Mouse (Mus musculus): ENCODE results near the gene Wdfy2.
A peak's percentile ranks its signal among the peaks of the same experiment; 100 is the strongest.

Wdfy2 gene

DNA sequence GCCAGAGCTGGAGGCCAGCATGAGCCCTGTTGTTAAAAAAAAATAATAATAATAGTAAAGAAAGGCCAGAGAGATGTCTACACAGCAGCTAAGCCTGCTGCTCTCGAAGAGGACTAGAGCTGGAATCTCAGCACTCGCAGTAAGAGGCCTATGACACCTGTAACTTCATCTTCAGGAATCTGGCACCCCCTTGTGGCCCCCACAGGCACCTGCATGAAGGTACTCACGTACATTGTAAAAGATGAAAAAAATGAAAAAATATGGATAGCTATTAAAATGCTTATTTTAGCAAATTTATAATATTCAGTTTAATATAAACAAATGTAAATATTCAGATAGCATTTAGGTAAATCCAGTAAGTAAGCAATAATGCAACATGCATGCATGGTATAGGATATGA is 102.0 kb downstream of the Wdfy2 start:
- no peak for DNase-seq

DNA sequence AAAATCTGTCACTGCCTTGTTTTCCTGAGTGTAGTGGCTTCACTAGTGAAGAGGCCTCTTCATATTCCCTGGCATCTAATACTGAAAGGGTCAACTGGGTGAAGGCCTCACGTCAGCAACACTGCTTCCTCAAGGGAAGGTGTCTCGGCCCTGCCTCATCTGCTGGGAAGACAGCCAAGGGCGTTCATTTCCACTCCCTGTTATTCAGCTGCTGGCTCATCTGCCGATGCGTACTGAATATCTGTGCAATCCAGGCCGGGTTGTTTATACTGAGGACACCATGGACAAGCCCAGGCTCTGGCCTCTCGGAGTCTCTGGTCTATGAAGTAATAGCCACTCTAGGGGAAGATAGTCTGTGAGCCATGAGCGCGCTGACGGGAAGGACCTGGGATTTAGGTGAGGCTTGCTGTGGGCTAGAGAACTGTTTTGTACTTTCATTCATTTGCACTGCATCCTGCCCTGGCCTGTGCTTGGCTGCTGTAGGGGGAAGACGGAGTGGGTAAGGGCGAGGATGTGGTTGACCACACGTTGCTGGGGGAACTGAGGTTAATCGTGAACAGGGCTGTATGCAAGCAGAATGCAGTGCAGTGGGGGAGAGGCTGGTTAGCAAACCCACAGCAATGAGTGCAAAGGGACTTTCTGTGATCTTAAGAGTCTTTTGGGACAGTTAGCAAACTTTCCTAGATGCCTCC is 103.1 kb downstream of the Wdfy2 start:
- no peak for DNase-seq

DNA sequence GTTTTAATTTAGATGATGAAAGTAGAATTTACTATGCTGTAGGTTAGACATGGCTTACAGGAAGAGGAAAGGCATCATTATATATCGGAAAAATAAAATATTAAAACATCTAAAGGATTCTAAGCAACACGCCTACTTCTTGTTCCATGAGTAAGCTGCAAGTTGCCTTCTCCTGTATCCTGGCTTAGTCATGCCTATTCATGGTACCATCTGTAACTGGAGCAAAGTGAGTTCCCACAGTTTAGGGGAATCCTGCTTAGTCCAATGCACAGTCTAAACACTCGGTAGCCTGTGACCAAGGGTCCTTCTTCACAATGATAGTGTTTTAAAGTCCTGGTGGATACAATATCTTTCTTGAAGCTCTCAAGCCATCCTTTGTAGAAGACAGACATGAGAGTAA is 109.3 kb downstream of the Wdfy2 start:
- no peak for DNase-seq

DNA sequence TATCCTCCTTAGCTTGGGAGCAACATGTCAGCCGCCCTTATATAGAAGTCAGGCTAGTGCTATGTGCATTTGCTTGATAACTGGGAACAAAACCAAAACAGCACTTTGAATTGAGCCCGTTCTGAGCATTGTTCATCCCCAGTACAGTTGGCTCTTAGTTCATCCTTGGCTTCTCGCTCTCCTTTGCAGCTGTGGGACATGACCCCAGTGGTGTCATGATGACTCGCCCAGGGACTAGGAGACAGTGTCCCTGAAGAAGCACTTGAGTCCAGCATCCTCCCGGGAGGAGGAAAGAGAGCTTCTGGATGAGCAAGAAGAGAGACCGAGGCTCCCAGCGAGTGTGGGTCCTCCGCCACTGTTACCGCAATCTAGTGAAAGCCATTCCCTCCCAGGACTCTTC is 118.6 kb downstream of the Wdfy2 start:
- DNase-seq: peak; percentile 17

DNA sequence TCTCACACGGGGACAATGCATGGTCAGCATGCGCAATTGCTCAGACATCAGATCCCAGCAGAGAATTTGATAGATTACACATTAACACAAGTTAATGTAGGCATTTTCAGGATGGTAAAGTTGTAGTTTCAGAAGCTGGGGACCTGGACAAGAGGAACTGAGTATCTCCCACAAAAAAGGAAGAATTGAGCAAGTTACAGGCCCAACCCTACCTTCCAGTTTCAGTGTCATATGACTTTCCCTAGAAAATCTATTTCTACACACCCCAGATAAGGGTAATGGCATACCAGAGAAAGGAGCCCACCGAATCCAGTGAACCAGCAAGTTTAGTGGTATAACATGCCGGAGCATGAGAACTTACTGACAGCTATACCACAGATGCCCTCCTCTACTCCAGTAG is 126.2 kb downstream of the Wdfy2 start:
- DNase-seq: no peak

DNA sequence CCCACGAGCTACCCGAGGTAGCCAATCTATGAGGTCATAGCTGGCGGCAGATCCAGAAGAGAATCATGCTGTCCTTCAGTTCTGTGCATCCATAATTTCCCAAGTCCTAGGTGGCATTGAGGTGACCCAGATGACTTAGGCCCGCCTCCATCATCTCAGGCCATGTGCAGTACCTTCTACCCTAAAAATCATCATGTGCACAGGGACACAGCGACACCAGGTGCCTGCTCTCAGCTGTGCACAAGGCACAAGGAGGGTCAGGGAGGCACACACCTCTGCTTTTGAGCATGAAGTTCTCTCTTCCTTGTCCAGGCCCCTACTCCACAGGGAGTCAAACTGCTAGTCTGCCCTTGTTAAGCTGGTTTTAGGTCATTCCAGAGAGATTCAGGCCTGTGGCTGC is 127.9 kb downstream of the Wdfy2 start:
- DNase-seq: no peak

DNA sequence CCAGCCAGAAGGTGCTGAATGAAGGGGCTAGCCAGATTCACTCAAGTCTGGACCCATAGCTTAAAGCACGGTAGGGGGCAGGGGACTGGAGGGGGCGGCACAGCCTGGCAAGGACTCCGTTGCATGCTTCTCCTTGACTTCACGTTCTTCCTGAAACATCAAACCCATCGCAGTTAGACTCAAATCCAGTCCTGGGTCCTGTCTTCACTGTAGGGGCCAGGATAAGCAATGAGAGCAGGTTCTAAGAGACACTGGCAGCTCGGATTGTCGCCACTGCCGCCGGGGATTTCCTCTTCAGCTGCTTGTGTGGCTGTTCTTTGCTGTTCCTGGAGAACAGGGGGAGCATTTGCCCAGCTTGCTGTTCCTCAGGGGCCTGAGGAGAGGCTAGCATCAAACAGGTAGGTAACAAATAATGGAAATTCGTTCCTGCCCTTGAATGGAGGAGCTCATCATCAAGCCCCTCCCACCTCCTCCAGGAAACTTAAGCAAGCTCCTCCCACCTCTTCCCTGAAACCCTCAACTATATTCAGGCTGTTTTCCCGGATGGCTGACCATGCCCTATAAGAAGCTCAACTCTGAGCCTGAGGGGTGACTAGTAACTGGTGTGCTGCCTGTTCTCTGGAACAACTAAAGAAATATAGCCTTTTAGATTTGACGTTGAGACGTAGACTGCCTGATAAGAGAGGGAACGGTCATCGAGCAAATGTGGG is 128.5 kb downstream of the Wdfy2 start:
- no peak for DNase-seq

DNA sequence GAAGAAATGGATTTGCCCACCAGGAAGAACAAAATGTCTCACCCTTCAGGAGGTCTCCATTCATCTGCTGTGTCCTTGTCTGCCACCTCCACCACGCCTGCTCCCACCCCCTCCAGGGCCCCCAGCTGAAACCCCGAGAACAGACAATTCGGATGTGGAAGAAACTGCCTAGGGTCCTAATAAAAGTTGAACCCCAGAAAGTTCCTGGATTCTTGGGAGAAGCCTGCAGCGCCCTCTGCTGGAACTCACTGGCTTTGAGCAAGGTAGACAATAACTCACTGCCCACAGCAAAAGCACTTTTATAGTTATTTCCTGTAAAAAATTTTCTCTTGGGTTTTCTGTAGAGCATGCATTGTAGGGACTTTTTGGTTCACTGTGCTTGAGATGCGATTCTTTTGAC is 137.6 kb downstream of the Wdfy2 start:
- DNase-seq: peak; percentile 28

DNA sequence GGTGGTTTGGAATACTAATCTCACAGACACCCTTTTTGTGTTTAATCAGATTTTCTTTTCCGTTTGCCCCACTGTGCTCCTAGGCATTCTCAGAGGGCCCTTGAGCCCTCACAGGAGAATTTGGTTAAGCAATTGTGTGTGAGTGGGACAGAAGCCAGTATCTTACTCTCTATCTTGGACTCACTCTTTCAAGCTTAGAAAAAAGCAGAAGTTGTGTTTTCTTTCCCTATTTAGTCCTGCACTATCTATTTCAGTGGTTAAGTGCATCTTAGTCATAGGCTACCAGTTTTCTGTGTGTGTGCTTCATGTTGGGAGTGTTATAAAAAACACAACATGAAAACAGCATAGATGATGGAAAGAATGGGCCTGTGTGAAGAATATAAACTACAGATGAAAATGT is 142.3 kb downstream of the Wdfy2 start:
- DNase-seq: no peak

DNA sequence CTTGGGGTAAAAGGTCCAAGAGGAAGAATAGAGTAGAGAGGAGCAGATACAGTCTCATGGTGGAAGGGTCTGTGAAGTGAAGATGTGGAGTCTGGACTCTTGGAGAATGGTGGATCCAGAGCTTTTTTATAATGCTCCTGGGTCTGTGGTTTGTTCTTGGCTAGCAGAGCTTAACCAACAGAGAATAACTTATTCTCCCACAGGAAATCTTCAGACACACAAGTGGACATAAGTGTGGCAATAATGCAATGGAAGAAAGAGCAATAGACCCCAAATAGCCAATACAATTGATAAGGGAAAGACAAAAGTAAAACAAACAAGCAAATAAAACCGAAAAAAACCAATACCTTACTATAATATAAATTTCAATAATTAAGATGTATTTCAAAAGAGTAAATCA is 146.9 kb downstream of the Wdfy2 start, which contains the start of gene Defb48:
Gene Defb48 (minus strand): TSS at position 101 of the 400 bp plus-strand sequence.
- DNase-seq: no peak

DNA sequence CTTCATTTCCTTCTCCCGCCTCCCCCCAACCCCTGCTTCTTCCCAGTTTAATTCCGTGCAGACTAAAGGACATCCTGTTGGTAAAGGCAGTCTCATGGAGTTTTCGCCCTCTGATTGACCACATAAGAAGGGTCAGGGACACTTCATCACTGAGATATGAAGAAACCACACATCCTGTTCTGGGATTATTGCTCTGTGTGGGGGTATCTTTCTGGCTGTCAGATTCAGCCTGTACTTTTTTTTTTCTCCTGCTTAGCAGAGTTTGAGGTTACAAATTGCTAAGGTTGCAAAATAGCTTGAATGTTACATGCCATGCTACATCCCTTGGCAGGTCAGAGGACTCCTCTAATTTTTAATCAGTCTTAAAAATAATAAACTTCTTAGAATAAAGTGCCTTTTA is 153.8 kb downstream of the Wdfy2 start:
- DNase-seq: no peak

DNA sequence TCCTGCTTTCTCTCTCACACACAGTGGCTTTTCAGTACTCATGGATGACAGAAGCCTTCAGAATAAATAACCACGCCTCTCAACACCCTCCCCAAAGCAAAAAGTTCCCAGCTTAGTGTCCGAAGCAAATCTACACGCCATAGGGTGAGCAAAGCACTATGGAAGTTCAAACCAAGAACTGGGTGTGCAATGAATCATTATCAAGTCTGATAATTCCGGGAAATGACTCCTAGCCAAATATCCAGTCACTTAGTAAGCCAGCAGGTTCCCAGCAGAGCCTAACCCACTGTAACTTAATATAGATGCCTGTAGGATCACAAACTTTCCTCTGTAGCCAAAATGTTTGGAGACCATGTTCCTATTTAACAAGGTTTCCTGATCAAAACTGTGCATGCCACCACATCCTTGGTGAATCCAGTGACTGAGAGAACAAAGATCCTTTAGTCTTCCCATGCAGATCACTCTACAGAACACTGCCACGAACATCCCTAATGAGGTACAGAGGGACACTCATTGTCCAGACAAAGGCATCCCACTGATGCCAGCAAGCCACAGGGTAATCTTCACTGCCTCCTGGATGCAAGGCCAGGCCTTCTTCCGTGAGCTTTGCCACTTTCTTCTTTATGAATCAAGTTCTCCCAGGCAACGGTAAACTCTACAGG is 154.5 kb downstream of the Wdfy2 start:
- peak; percentile 16 for DNase-seq

DNA sequence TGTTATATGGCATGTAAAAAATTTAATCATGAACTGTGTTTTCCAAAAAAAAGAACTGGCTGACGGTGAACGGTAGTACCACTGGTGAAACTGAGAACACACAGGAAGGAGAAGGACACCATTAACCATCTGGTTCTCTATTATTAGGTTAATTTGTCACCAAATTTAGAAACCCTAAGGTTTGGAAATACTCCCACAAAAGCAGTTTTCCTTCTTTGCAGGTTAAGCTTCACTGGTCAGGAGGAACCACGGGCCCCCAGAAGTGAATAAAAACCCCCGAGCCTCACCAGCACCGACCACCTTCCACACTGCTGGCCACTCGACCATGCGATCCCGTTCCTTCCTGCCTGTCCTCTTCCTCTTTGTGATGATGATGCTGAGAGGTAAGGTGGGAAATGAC is 160.3 kb downstream of the Wdfy2 start, which contains the start of gene Defb47:
Gene Defb47 (plus strand): TSS at position 301 of the 400 bp plus-strand sequence.
- no peak for DNase-seq

DNA sequence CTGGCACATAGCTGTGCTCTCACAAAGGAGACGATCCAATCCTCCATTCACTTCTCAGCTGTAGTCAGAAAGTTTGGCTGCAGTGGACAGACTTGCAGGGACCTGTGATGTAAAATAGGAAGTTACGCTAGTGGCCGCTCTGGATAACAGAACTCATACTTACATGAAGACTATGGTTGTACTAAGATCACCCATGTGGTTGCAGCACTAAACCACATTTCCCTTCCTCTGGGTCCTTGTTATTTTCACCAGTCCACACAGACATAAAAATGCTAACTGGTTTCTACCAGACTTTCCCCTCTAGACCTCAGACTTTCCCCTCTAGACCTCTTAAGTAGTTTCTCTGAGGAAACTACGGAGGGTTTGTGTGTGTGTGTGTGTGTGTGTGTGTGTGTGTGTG is 161.5 kb downstream of the Wdfy2 start:
- no peak for DNase-seq

DNA sequence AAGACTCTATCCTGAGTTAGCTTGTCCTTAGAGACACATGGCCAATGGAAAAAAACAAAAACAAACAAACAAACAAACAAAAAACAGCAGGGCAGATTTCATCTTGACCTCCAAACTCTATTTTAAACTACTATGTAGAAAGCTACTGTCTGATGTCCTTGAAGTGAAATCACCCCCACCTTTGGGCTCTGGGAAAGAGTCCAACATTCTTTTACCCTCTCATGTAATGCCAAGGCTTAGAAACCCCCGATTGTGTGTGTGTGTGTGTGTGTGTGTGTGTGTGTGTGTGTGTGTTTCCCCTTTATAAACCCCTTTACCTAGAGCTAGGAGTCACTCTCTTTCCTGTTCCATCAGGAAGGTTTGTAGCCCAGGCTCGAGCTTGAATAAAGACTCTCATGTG is 165.1 kb downstream of the Wdfy2 start:
- DNase-seq: no peak

All from layer of hippocampus, adult 9-11 months (tissue).